Mouse (Mus musculus) ES-E14 (cell line): ENCODE measurements around the gene Med18. TPM values are rescaled to one million over a fixed set of nuclear protein-coding genes. Genes with fewer than 3 reads are reported as not detected.
A peak's percentile ranks its signal among the peaks of the same experiment; 100 is the strongest.

ENCODE experiments used
- DNase-seq: peaks from one replicate; pipeline ENCODE4 v3.0.0-alpha.2; 2013; ENCODE audit warnings: low read depth, low spot score
- H3K27ac ChIP-seq: 2 replicates; pipeline ENCODE4 v1.5.1; 2012; ENCODE audit warnings: low read depth, mild to moderate bottlenecking, low read length, moderate library complexity, mixed read lengths; ENCODE audit not compliant: poor library complexity, insufficient read depth, severe bottlenecking
- H3K36me3 ChIP-seq: 2 replicates; pipeline ENCODE4 v1.6.1; 2012; ENCODE audit warnings: mild to moderate bottlenecking, low read length, moderate library complexity, mixed read lengths; ENCODE audit not compliant: control insufficient read depth, poor library complexity, insufficient read depth, severe bottlenecking
- H3K4me1 ChIP-seq, 2 experiments: fragments of 150-350 bp in 1 of 2; sonication (generic) in 1 of 2; 2 replicates each; pipeline ENCODE4 v1.6.1; 2012; ENCODE audit warnings: low read length in 2 of 2, mild to moderate bottlenecking in 1 of 2, mixed read lengths in 1 of 2; ENCODE audit not compliant: control insufficient read depth in 2 of 2, insufficient read depth in 2 of 2, poor library complexity in 1 of 2
- H3K4me3 ChIP-seq, 2 experiments: fragments of 150-350 bp in 1 of 2; sonication (generic) in 1 of 2; 2 replicates each; pipeline ENCODE4 v1.5.1; 2012; ENCODE audit warnings: low read length in 2 of 2, low read depth in 1 of 2, mild to moderate bottlenecking in 1 of 2, mixed read lengths in 1 of 2; ENCODE audit not compliant: insufficient read depth in 1 of 2, poor library complexity in 1 of 2, severe bottlenecking in 1 of 2
- H3K9ac ChIP-seq: 2 replicates; pipeline ENCODE4 v1.6.1; 2012; ENCODE audit warnings: low read depth, mild to moderate bottlenecking, low read length, mixed read lengths; ENCODE audit not compliant: poor library complexity, insufficient read depth, severe bottlenecking
- H3K9me3 ChIP-seq: fragments of 150-350 bp; sonication (generic); 2 replicates; pipeline ENCODE4 v1.6.1; 2012; ENCODE audit warnings: low read depth, mild to moderate bottlenecking, low read length; ENCODE audit not compliant: control insufficient read depth, insufficient read depth
- CHD2 ChIP-seq: IDR thresholded peaks from 2 replicates; pipeline ENCODE4 v1.6.1; 2014; ENCODE audit warnings: mild to moderate bottlenecking, low read depth, low read length, inconsistent platforms
- HCFC1 ChIP-seq: IDR thresholded peaks from 2 replicates; pipeline ENCODE4 v1.6.1; 2012; ENCODE audit warnings: low read length, inconsistent platforms, borderline replicate concordance; ENCODE audit not compliant: insufficient read depth
- MAFK ChIP-seq: IDR thresholded peaks from 2 replicates; pipeline ENCODE4 v1.6.1; 2014; ENCODE audit warnings: mild to moderate bottlenecking, low read depth, low read length, inconsistent platforms; ENCODE audit not compliant: insufficient read depth
- ZC3H11A ChIP-seq: IDR thresholded peaks from 2 replicates; pipeline ENCODE4 v1.6.1; 2012; ENCODE audit warnings: low read depth, mild to moderate bottlenecking, inconsistent platforms, low read length, borderline replicate concordance
- ZNF384 ChIP-seq: IDR thresholded peaks from 2 replicates; pipeline ENCODE4 v1.6.1; 2012; ENCODE audit warnings: low read depth, low read length, inconsistent platforms
- in situ Hi-C, 2 experiments: fragments of 600-800 bp; cut with MboI; formaldehyde crosslinking; loops; one replicate each; pipeline ENCODE4 v1.15.1; 2025; ENCODE audit warnings: low sequenced_read_pairs in 2 of 2, inconsistent platforms in 1 of 2; ENCODE audit not compliant: unreplicated experiment in 2 of 2
- total RNA-seq: library from RNA; depleted of rRNA; stranded (reverse); fragments of 300-350 nt; gene quantifications from 2 replicates; pipeline ENCODE4 v1.2.3, GENCODE M21; 2012

Gene Med18
- total RNA-seq, 1 experiment: 32.8 TPM

DNA sequence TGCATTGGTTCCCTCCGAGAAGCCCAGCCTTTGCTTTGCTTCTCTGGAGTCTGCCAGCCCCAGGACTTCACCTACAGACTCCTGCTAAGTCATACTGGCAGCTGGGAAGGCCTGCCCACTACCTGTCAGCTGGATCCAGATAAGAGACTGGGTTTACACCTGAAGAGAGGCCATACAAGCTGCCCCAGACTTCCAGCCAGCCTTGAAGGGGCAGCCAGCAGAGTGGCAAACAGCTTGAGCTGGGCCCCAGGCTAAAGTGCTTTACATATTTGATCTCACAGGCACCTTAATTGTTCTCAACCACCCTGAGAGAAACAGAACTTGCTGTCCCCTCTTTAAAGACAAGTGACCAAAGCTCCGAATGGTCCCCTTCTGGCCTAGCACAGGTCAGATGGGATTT is 43.5 kb upstream of the Med18 start:
- Histone ChIP-seq H3K27ac (no peak overlapping the region), H3K4me1 (peaks cover 5 to 12% of the 10 kb centered on the region in 2 experiments; a peak in 3 of 4 replicates), H3K4me3 (peak overlapping the region; percentile 42 to 99), H3K9ac (peak overlapping the region; percentile 11; the same call in 1 of the 2 replicates), H3K36me3 (peaks cover 11% of the 10 kb centered on the region; the same call in 1 of the 2 replicates), H3K9me3 (no peaks in the 10 kb centered on the region)
- no peak for DNase-seq
- TF ChIP-seq HCFC1: no peak
- no peak for TF ChIP-seq ZNF384
- TF ChIP-seq ZC3H11A: no peak
- no peak for TF ChIP-seq MAFK
- TF ChIP-seq CHD2: no peak
- in situ Hi-C loops: no loop called here

DNA sequence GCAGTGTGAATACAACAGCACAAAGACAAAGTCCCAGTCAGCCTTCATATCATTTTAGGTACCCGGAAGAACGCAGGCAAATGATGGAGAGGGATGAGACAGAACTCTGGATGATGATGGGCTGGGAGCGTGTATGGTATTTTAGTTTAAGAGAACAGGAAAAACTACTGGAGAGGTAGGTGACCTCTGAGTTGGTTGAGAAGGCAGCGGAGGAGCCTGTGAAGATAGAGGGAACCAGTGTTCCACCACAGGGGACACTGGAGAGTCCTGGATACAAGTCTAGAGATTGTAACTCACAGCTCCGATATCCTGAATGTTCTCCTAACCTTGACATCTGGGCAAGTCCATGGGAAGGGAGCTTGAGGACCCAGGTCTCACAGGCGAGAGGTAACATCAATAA is 42.5 kb upstream of the Med18 start:
- Histone ChIP-seq H3K9ac (no peak overlapping the region), H3K4me1 (peaks cover 5 to 12% of the 10 kb centered on the region in 2 experiments; a peak in 3 of 4 replicates), H3K27ac (peak overlapping the region; percentile 24; the same call in 1 of the 2 replicates), H3K36me3 (peaks cover 13% of the 10 kb centered on the region), H3K9me3 (no peaks in the 10 kb centered on the region), H3K4me3 (peak overlapping the region; percentile 42 to 53)
- TF ChIP-seq HCFC1: no peak
- TF ChIP-seq ZNF384: no peak
- no peak for TF ChIP-seq CHD2
- no peak for TF ChIP-seq ZC3H11A
- no peak for TF ChIP-seq MAFK
- in situ Hi-C loops: no loop called here
- no peak for DNase-seq

DNA sequence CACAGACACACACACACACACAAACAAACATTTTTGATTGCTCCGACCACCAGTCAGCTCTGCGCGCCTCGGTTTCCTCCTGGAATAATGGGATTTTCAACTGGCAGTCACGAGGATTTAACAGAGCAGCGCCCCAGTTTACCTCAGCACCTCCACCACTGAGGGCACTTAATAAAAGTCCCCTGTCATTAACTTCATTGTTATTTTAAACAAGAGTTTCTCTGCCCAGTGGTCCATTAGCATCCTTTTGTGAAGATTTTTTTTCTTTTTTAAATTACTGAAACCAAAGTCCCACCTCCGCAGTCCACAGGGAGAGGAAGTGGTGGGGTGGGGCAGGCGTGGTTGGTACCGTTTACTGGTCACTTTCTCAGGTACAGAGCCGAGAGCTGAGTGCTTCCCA is 42.1 kb upstream of the Med18 start:
- DNase-seq: no peak
- Histone ChIP-seq H3K4me3 (peak overlapping the region; percentile 42 to 53), H3K9ac (peak overlapping the region; percentile 19), H3K9me3 (no peaks in the 10 kb centered on the region), H3K27ac (peak overlapping the region; percentile 73), H3K36me3 (peaks cover 17% of the 10 kb centered on the region), H3K4me1 (peaks cover 5 to 12% of the 10 kb centered on the region in 2 experiments; a peak in 3 of 4 replicates)
- in situ Hi-C loops: no loop called here
- no peak for TF ChIP-seq CHD2
- peak; percentile 89 for TF ChIP-seq ZNF384

DNA sequence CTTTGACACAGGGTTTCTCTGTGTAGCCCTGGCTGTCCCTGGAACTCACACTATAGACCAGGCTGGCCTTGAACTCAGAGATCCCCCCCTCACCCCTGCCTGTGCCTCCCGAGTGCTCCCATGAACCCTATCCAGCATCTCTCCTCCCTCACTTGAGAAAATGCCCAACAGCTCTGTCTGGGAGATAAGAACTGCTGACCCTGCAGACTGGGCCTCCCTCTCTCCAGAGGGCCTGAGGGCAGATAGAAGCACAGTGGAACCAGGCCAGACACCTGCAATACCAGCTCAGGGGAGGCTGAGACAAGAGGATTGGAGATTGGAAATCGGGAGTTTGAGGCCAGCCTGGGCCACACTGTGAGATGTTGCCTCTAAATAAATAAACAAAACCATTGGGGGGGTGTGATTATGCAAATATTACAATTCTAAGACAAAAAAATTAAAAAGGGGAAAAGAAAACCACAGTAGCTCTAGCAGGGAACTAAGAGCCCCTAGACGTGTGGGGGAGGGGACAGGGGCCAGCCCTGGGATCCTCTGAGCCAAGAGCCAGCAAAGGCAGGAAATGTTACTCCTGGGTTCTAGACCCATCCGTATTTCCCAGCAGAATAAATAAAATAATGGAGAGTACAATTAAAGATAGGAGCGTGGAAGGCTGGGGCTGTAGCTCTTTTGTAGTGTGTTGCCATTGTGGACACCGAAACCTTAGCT is 41.5 kb upstream of the Med18 start:
- DNase-seq: no peak
- Histone ChIP-seq H3K36me3 (peaks cover 17% of the 10 kb centered on the region), H3K4me1 (peaks cover 5 to 10% of the 10 kb centered on the region in 2 experiments; a peak in 3 of 4 replicates), H3K4me3 (peak overlapping the region; percentile 42 to 53), H3K9ac (peak overlapping the region; percentile 19), H3K9me3 (no peaks in the 10 kb centered on the region), H3K27ac (peak overlapping the region; percentile 73)
- no peak for TF ChIP-seq ZC3H11A
- peak; percentile 65; the same call in 1 of the 2 replicates for TF ChIP-seq MAFK
- no peak for TF ChIP-seq ZNF384
- in situ Hi-C loops: no loop called here
